Mouse (Mus musculus) bone marrow, adult 2 months (tissue): ENCODE results near the gene Gm49384. TPM values are rescaled to one million over a fixed set of nuclear protein-coding genes. Genes with fewer than 3 reads are reported as not detected.
"Not testable (repeated sequence)": the region's sequence is repeated elsewhere in the genome, so short reads cannot be mapped to it uniquely, and the experiment has no call there.

ENCODE experiments used
- H3K27ac ChIP-seq: fragments of 200-500 bp; 2 replicates; pipeline ENCODE4 v1.5.1; 2012; ENCODE audit warnings: low read depth, mild to moderate bottlenecking, control low read depth, inconsistent platforms, low read length; ENCODE audit not compliant: control insufficient read depth, poor library complexity, insufficient read depth
- H3K4me1 ChIP-seq: fragments of 200-500 bp; 2 replicates; pipeline ENCODE4 v1.6.1; 2011; ENCODE audit warnings: low read length; ENCODE audit not compliant: control insufficient read depth, insufficient read depth
- H3K4me3 ChIP-seq: fragments of 200-500 bp; replicated peaks from 2 replicates; pipeline ENCODE3; 2011; ENCODE audit warnings: mild to moderate bottlenecking, low read depth, low read length, control low read depth; ENCODE audit not compliant: control insufficient read depth
- CTCF ChIP-seq: fragments of 200-500 bp; IDR thresholded peaks from 2 replicates; pipeline ENCODE4 v1.5.1; 2011; ENCODE audit warnings: low read length, control low read depth; ENCODE audit not compliant: control insufficient read depth, insufficient read depth
- POLR2A ChIP-seq: fragments of 200-500 bp; IDR thresholded peaks from 2 replicates; pipeline ENCODE4 v1.6.1; 2011; ENCODE audit warnings: low read depth, mild to moderate bottlenecking, control low read depth, low read length, borderline replicate concordance; ENCODE audit not compliant: control insufficient read depth
- WGBS: fragments of 180-500 bp; shearing (Covaris S2); methylation state at CpG from one replicate; pipeline ENCODE4 v1.1.7; 2018; 5-methylcytosine and 5-hydroxymethylcytosine counted together
- polyA plus RNA-seq: library from polyadenylated mRNA; stranded (reverse); fragments of >200 nt; gene quantifications from 2 replicates; pipeline ENCODE4 v1.2.4, GENCODE M21; 2011; ENCODE audit warnings: low replicate concordance; ENCODE audit not compliant: missing spikeins, insufficient read depth, insufficient read length

Gene Gm49384
- polyA plus RNA-seq, 1 experiment, result 22.6 TPM

- TF ChIP-seq POLR2A, result no peak
- no peak for TF ChIP-seq CTCF
- H3K27ac ChIP-seq, result no peak overlapping the region
- WGBS, result 52% methylated on average over 3 of the region's 3 CpGs
- H3K4me3 ChIP-seq, result no peak overlapping the region
- no peaks in the 10 kb centered on the region for H3K4me1 ChIP-seq
These were observed 39.2 kb downstream of the Gm49384 start for GRCm38 (mm10) chr12:69164904-69165303.

- not testable (repeated sequence) for H3K4me3 ChIP-seq, H3K4me1 ChIP-seq, H3K27ac ChIP-seq
- 46% methylated on average over 4 of the region's 4 CpGs for WGBS
These were observed 40.5 kb downstream of the Gm49384 start for GRCm38 (mm10) chr12:69163586-69163985.

GRCm38 (mm10) chr12:69160677-69161076 is 43.4 kb downstream of the Gm49384 start:
- not testable (repeated sequence) for H3K4me3 ChIP-seq, H3K27ac ChIP-seq, H3K4me1 ChIP-seq
- 80% methylated on average over 2 of the region's 2 CpGs for WGBS

- Histone ChIP-seq H3K4me3 (peak overlapping the region; percentile 25), H3K4me1 (peaks cover 2% of the 10 kb centered on the region; the same call in 1 of the 2 replicates), H3K27ac (peak overlapping the region; percentile 37; the same call in 1 of the 2 replicates)
- 2% methylated on average over 9 of the region's 9 CpGs for WGBS
- TF ChIP-seq CTCF, result no peak
- TF ChIP-seq POLR2A, result no peak
These were observed 44.5 kb downstream of the Gm49384 start for GRCm38 (mm10) chr12:69159578-69159940.

GRCm38 (mm10) chr12:69158765-69159577 is 45.1 kb downstream of the Gm49384 start, which contains the start of gene Rps29:
Rps29 (minus strand) TSS chr12:69159186.
- WGBS, result under 1% methylated on average over 58 of the region's 68 CpGs
- peak within 1 kb of the TSS; percentile 93 for H3K27ac ChIP-seq
- peak; percentile 61 for TF ChIP-seq POLR2A
- not testable (repeated sequence) for H3K4me1 ChIP-seq
- peak within 1 kb of the TSS; percentile 93 for H3K4me3 ChIP-seq

- WGBS, result under 1% methylated on average over 19 of the region's 19 CpGs
- H3K4me1 ChIP-seq, result peaks cover 2% of the 10 kb centered on the region; the same call in 1 of the 2 replicates
- peak overlapping the region; percentile 93 for H3K27ac ChIP-seq
- no peak for TF ChIP-seq CTCF
- TF ChIP-seq POLR2A, result no peak
- peak overlapping the region; percentile 93 for H3K4me3 ChIP-seq
These were observed 45.7 kb downstream of the Gm49384 start for GRCm38 (mm10) chr12:69158366-69158764.

GRCm38 (mm10) chr12:69157107-69157506 is 47.0 kb downstream of the Gm49384 start:
- TF ChIP-seq CTCF, result no peak
- no peak for TF ChIP-seq POLR2A
- peak overlapping the region; percentile 1 for H3K4me3 ChIP-seq
- peaks cover 2% of the 10 kb centered on the region; the same call in 1 of the 2 replicates for H3K4me1 ChIP-seq
- 82% methylated on average over 2 of the region's 2 CpGs for WGBS
- peak overlapping the region; percentile 3; the same call in 1 of the 2 replicates for H3K27ac ChIP-seq

GRCm38 (mm10) chr12:69156436-69156835 is 47.6 kb downstream of the Gm49384 start:
- Histone ChIP-seq H3K4me3 (no peak overlapping the region), H3K27ac (no peak overlapping the region), H3K4me1 (peaks cover 2% of the 10 kb centered on the region; the same call in 1 of the 2 replicates)
- WGBS, result 87% methylated on average over 4 of the region's 4 CpGs
- no peak for TF ChIP-seq POLR2A
- no peak for TF ChIP-seq CTCF

- Histone ChIP-seq H3K27ac (no peak overlapping the region), H3K4me3 (no peak overlapping the region), H3K4me1 (peaks cover 2% of the 10 kb centered on the region; the same call in 1 of the 2 replicates)
- no peak for TF ChIP-seq POLR2A
- no peak for TF ChIP-seq CTCF
- WGBS, result 72% methylated on average over 2 of the region's 2 CpGs
These were observed 48.1 kb downstream of the Gm49384 start for GRCm38 (mm10) chr12:69155923-69156322.
